Mouse (Mus musculus) liver, embryonic 12.5 days (tissue): ENCODE data around the gene Amh. TPM values are rescaled to one million over a fixed set of nuclear protein-coding genes. Genes with fewer than 3 reads are reported as not detected.
A peak's percentile ranks its signal among the peaks of the same experiment; 100 is the strongest.

Experiments used
- ATAC-seq: fragments of 200-750 bp; cut with Nextera tagmentation; 2 replicates; pipeline ENCODE4 v1.8.0; 2017; ENCODE audit warnings: moderate number of reproducible peaks, mild to moderate bottlenecking, moderate library complexity
- H3K27ac ChIP-seq: fragments of 300-500 bp; sonication (generic); 2 replicates; pipeline ENCODE4 v1.5.1; 2016; ENCODE audit warnings: mild to moderate bottlenecking
- H3K27me3 ChIP-seq: fragments of 300-500 bp; sonication (generic); replicated peaks from 2 replicates; pipeline ENCODE4 v1.6.1; 2016; ENCODE audit warnings: mild to moderate bottlenecking, moderate library complexity
- H3K36me3 ChIP-seq: fragments of 300-500 bp; sonication (generic); 2 replicates; pipeline ENCODE4 v1.6.1; 2016; ENCODE audit warnings: mild to moderate bottlenecking, moderate library complexity
- H3K4me1 ChIP-seq: fragments of 300-500 bp; sonication (generic); 2 replicates; pipeline ENCODE4 v1.6.1; 2016
- H3K4me2 ChIP-seq: fragments of 300-500 bp; sonication (generic); 2 replicates; pipeline ENCODE4 v1.6.1; 2016; ENCODE audit warnings: mild to moderate bottlenecking, moderate library complexity
- H3K4me3 ChIP-seq: fragments of 300-500 bp; sonication (generic); 2 replicates; pipeline ENCODE4 v1.5.1; 2016; ENCODE audit warnings: mild to moderate bottlenecking, moderate library complexity
- H3K9ac ChIP-seq: fragments of 300-500 bp; sonication (generic); 2 replicates; pipeline ENCODE4 v1.6.1; 2016; ENCODE audit warnings: mild to moderate bottlenecking, moderate library complexity
- H3K9me3 ChIP-seq: fragments of 300-500 bp; sonication (generic); replicated peaks from 2 replicates; pipeline ENCODE4 v1.6.1; 2016; ENCODE audit warnings: mild to moderate bottlenecking, moderate library complexity
- WGBS: fragments of 180-500 bp; shearing (Covaris S2); methylation state at CpG from one replicate; pipeline ENCODE4 v1.1.7; 2016; ENCODE audit not compliant: insufficient replicate concordance; 5-methylcytosine and 5-hydroxymethylcytosine counted together
- polyA plus RNA-seq: library from polyadenylated mRNA; unstranded; fragments of >200 nt; fragmentation: Nextera tagmentation; extraction: Ambion mirVana; gene quantifications from 2 replicates; pipeline ENCODE4 v1.2.1, GENCODE M21; 2016

Amh gene
- polyA plus RNA-seq, 1 experiment from 2014 or later = not detected

DNA sequence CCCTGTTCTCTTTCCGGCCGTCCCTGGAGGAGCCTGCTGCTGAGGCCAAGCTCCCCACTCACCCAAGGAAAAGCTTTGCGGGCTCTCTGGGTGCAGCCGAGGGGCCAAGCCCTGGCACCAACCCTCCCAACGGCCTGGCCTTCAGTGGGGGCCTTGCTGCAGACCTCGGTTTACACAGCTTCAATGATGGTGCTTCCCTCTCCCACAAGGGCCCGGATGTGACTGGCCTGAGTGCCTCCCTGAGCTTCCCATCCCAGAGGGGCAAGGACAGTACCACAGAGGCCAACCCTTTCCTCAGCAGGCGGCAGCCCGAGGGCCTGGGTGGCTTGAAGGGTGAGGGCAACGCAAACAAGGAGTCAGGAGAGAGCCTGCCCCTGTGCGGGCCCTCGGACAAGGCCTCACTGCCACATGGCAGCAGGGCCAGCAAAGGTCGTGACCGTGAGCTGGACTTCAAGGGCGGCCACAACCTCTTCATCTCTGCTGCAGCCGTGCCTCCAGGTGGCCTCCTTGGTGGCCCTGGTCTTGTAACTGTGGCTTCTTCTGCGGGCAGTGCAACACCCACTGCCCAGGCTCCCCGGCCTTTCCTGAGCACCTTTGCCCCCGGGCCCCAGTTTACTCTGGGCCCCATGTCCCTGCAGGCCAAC lies 14.2 kb upstream of the Amh start:
- Histone ChIP-seq H3K9ac (no peak overlapping the region), H3K4me1 (peaks cover 24% of the 10 kb centered on the region), H3K36me3 (peaks cover 100% of the 10 kb centered on the region), H3K9me3 (no peaks in the 10 kb centered on the region), H3K4me2 (no peak overlapping the region), H3K4me3 (no peak overlapping the region), H3K27me3 (no peaks in the 10 kb centered on the region), H3K27ac (no peak overlapping the region)
- ATAC-seq = no peak
- 82% methylated on average over 19 of the region's 19 CpGs for WGBS

DNA sequence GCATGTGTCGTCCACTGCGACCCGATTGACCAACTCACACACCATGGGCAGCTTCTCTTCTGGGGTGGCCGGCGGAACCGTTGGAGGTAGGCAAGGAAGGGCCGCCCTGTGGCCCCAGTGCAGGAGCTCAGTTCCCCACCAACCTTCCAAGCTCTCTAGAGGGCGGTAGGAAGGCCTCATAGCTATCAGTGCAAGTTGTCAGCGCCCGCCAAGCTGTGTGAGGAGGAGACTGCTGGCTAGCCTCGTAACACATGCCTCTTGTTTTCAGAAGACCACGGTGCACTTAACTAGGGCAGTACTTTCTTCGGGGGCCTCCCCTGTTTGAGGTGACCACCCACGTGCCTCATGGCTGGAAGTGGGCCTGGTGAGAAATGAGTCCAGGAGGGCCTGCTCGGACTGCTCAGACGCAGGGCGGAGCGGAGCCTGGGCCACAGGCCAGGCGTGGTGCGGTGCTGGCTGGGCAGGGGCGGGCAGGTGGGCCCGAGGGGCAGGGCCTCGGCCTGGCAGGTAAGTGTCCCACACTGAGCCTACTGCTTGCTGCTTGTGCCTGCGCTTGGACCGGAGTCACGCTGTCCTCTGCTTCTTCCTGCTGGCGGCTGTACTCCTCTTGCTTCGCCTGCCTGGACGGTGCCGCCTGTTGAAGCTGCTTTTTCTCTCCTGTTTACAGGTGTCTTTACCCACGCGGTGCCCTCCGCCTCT lies 13.4 kb upstream of the Amh start:
- Histone ChIP-seq H3K4me3 (no peak overlapping the region), H3K9ac (no peak overlapping the region)
- no peak for ATAC-seq

GRCm38 (mm10) chr10:80792175-80793032 lies 12.6 kb upstream of the Amh start:
- no peak overlapping the region for H3K9ac ChIP-seq
- 67% methylated on average over 41 of the region's 41 CpGs for WGBS
- no peak for ATAC-seq
- peak overlapping the region; percentile 22; the same call in 1 of the 2 replicates for H3K27ac ChIP-seq
- H3K4me3 ChIP-seq = no peak overlapping the region
- no peaks in the 10 kb centered on the region for H3K9me3 ChIP-seq
- H3K4me2 ChIP-seq = no peak overlapping the region
- no peaks in the 10 kb centered on the region for H3K27me3 ChIP-seq
- peaks cover 39% of the 10 kb centered on the region for H3K4me1 ChIP-seq
- H3K36me3 ChIP-seq = peaks cover 97% of the 10 kb centered on the region

More for the DNA sequence above, 13.4 kb upstream of the Amh start:
- no peak overlapping the region for H3K4me2 ChIP-seq
- WGBS = 76% methylated on average over 33 of the region's 33 CpGs
- 0 out of 2 replicates have a peak overlapping the region, but pooled peaks have one; percentile 22 for H3K27ac ChIP-seq
- H3K9me3 ChIP-seq = no peaks in the 10 kb centered on the region
- peaks cover 32% of the 10 kb centered on the region for H3K4me1 ChIP-seq
- no peaks in the 10 kb centered on the region for H3K27me3 ChIP-seq
- peaks cover 100% of the 10 kb centered on the region for H3K36me3 ChIP-seq

DNA sequence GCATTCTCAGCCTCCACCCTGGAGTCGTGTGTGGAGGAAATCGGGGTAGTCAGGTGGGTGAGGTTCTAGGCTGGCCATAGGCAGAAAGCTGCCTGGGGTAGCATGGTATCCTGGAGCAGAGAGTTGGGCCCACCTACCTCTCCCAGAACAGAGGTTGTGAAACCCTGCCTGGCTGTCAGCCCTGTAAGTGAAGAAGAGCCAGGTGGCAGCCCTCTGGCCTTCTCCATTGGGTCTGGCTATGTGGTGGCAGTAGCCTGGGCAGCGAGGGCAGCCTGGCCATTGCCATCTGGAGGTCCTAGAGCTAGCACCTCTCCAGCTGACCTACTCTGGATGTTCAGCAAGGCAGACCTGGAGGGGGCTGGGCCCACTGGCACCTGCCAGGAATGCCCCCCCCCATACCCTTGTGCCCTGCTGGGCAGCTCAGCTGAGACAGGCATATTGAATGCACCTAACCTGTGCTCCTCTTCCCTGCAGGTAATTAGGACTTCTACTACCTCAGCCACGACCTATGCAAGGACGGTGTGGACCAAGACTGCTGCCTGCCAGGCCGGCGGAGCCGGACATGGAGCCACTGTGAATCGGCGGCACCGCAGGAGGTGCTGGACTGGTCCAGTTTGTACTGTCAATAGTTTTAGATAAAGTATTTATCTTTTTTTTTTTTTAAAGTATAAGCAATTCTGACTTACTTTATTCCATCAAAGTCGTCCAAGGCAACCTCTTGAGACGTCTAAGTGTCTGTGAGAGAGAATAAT lies 11.8 kb upstream of the Amh start:
- no peak for ATAC-seq

DNA sequence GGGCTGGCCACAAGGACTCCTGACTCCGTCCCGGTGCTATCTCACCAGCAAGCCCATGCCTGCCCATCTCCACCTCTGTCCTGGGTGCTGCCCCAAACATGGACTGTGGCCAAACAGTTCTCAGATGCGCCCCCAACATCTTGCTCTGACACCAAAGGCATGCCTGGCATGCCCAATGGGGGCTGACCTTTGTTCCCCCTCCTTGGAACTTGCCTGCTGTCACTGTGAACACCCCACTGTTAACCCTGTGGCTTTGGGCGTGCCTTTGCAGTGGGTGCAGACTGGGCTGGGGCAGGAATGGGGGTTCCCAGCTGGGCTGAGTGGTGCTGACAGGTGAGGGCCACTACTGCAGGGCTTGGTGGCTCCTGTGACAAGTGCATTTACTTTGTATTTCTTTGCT lies 11.2 kb upstream of the Amh start:
- no peaks in the 10 kb centered on the region for H3K9me3 ChIP-seq
- no peaks in the 10 kb centered on the region for H3K27me3 ChIP-seq
- WGBS = 76% methylated on average over 4 of the region's 4 CpGs
- no peak overlapping the region for H3K9ac ChIP-seq
- peaks cover 40% of the 10 kb centered on the region for H3K4me1 ChIP-seq
- no peak overlapping the region for H3K4me3 ChIP-seq
- ATAC-seq = no peak
- peaks cover 83% of the 10 kb centered on the region for H3K36me3 ChIP-seq
- no peak overlapping the region for H3K4me2 ChIP-seq
- 0 out of 2 replicates have a peak overlapping the region, but pooled peaks have one; percentile 37 for H3K27ac ChIP-seq

More for the DNA sequence above, 11.8 kb upstream of the Amh start:
- no peak overlapping the region for H3K4me3 ChIP-seq
- H3K36me3 ChIP-seq = peaks cover 89% of the 10 kb centered on the region
- no peak overlapping the region for H3K27ac ChIP-seq
- H3K27me3 ChIP-seq = no peaks in the 10 kb centered on the region
- no peak overlapping the region for H3K4me2 ChIP-seq
- H3K9me3 ChIP-seq = no peaks in the 10 kb centered on the region
- 86% methylated on average over 13 of the region's 13 CpGs for WGBS
- no peak overlapping the region for H3K9ac ChIP-seq
- H3K4me1 ChIP-seq = peaks cover 40% of the 10 kb centered on the region

DNA sequence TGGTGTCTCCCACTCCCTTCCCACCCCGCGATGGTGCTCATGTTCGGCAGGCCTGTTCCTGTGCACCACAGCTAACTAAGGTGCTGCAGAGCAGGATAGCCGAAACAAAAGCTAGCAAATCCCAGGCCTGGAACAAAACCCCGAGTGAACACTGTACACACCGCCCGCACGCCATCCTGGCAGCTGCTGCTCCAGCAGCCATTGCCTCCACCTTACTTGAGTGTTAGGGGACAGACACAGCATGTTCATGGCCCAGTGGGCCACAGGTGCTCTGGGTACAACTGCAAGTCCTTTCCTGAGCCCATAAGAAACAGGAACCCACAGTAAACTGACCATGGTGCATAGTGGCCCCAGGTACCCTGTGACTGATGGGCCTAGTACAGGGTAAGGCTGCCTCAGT lies 10.3 kb upstream of the Amh start:
- 88% methylated on average over 8 of the region's 8 CpGs for WGBS
- H3K27me3 ChIP-seq = no peaks in the 10 kb centered on the region
- peak overlapping the region; percentile 13 for H3K27ac ChIP-seq
- no peak overlapping the region for H3K4me3 ChIP-seq
- no peak overlapping the region for H3K4me2 ChIP-seq
- no peak for ATAC-seq
- no peak overlapping the region for H3K9ac ChIP-seq
- no peaks in the 10 kb centered on the region for H3K9me3 ChIP-seq
- H3K36me3 ChIP-seq = peaks cover 73% of the 10 kb centered on the region
- H3K4me1 ChIP-seq = peaks cover 47% of the 10 kb centered on the region

- peak overlapping the region; percentile 83 for H3K4me2 ChIP-seq
- H3K27ac ChIP-seq = peak overlapping the region; percentile 97; the same call in 1 of the 2 replicates
- H3K9ac ChIP-seq = peak overlapping the region; percentile 93
- H3K9me3 ChIP-seq = no peaks in the 10 kb centered on the region
- ATAC-seq = no peak
- peaks cover 57% of the 10 kb centered on the region for H3K4me1 ChIP-seq
- no peaks in the 10 kb centered on the region for H3K27me3 ChIP-seq
- H3K4me3 ChIP-seq = peak overlapping the region; percentile 87
- WGBS = 85% methylated on average over 9 of the region's 9 CpGs
- peaks cover 73% of the 10 kb centered on the region for H3K36me3 ChIP-seq
These were observed 8.7 kb upstream of the Amh start for GRCm38 (mm10) chr10:80796307-80796848.

DNA sequence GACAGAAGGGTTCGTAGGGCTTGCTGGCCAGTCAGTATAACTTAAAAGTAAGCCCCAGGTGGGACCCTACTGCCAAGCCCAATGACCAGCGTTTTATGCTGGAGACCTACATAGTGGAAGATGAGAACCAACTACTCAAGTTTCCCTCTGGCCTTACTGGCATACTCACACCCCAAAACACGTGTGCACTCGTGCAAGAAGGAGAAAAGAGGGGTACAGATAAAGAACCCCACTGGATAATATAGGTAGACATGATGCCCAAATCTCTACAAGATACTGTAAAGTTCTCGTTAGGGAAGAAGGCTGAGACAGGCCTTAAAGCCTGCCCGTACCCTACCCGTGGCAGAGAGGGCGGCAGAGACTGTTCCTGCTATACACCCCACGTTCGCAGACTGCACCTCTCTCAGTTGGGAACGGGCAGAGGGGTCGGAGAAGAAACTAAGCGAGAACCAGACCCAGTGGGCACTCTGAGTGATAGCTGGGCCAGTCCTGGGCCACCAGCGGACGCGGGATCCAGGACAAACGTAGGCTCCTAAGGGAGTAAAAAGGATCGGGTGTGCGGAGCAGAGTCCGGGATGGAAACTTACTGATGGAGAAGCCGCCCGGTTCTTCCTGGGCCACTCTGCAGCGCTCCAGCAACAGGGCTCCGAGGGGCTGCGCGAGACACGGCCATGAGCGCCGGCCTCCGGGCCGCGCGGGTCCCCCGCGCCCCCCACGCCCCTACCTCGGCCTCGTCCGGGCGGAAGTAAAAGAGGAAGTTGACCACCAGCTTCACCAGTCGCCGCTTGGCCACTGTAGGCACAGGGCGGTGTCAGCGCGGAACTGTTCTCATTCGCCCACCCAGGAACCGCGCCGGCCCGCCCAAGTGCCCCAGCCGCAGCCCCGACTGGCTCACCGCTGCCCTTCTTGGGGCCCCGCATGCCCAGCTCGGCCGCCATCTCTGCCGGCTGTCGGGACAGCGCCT lies 7.6 kb upstream of the Amh start:
- peak; percentile 59 for ATAC-seq
- Histone ChIP-seq H3K9ac (peak overlapping the region; percentile 93), H3K4me3 (peak overlapping the region; percentile 87), H3K27ac (peak overlapping the region; percentile 97), H3K36me3 (peaks cover 73% of the 10 kb centered on the region), H3K9me3 (no peaks in the 10 kb centered on the region), H3K4me2 (peak overlapping the region; percentile 83), H3K27me3 (no peaks in the 10 kb centered on the region), H3K4me1 (peaks cover 46% of the 10 kb centered on the region)
- WGBS = 1% methylated on average over 59 of the region's 59 CpGs

GRCm38 (mm10) chr10:80798150-80799006 lies 6.7 kb upstream of the Amh start, which contains the start of the genes Sf3a2 and Plekhj1:
TSS of gene Sf3a2 (plus strand) at chr10:80798198.
TSS of gene Plekhj1 (minus strand) at chr10:80798626.
- peak; percentile 91 for ATAC-seq
- peaks cover 45% of the 10 kb centered on the region for H3K4me1 ChIP-seq
- no peaks in the 10 kb centered on the region for H3K9me3 ChIP-seq
- peak within 1 kb of the TSS; percentile 93 for H3K9ac ChIP-seq
- peak within 1 kb of the TSS; percentile 87 for H3K4me3 ChIP-seq
- 1% methylated on average over 104 of the region's 104 CpGs for WGBS
- peaks cover 73% of the 10 kb centered on the region for H3K36me3 ChIP-seq
- H3K4me2 ChIP-seq = peak within 1 kb of the TSS; percentile 83
- peak within 1 kb of the TSS; percentile 97 for H3K27ac ChIP-seq
- no peaks in the 10 kb centered on the region for H3K27me3 ChIP-seq
